Mouse (Mus musculus) CH12.LX (cell line): ENCODE measurements around the gene Fam240a. TPM values are rescaled to one million over a fixed set of nuclear protein-coding genes. Genes with fewer than 3 reads are reported as not detected.

Experiments used
- DNase-seq: peaks from one replicate; pipeline ENCODE4 v3.0.0-alpha.2; 2013; ENCODE audit errors: extremely low read depth
- H3K27ac ChIP-seq: 2 replicates; pipeline ENCODE4 v1.5.1; 2012; ENCODE audit warnings: low read depth, mild to moderate bottlenecking, control low read depth, moderate library complexity; ENCODE audit not compliant: insufficient read depth
- H3K27me3 ChIP-seq: replicated peaks from 2 replicates; pipeline ENCODE3; 2012; ENCODE audit warnings: inconsistent platforms
- H3K36me3 ChIP-seq, 2 experiments: replicated peaks in 1 of 2; 2 replicates each; pipeline versions ENCODE3 to v1.6.1; 2012; ENCODE audit warnings: inconsistent platforms in 1 of 2, low read length in 1 of 2, mild to moderate bottlenecking in 1 of 2, mixed read lengths in 1 of 2, moderate library complexity in 1 of 2; ENCODE audit not compliant: control insufficient read depth in 1 of 2, insufficient read depth in 1 of 2
- H3K4me1 ChIP-seq, 2 experiments: 2 replicates each; pipeline ENCODE4 v1.6.1; 2012; ENCODE audit warnings: inconsistent platforms in 1 of 2, moderate library complexity in 1 of 2; ENCODE audit not compliant: insufficient read depth in 2 of 2, control insufficient read depth in 1 of 2
- H3K4me2 ChIP-seq: 2 replicates; pipeline ENCODE4 v1.6.1; 2012; ENCODE audit warnings: low read depth, mild to moderate bottlenecking, control low read depth; ENCODE audit not compliant: poor library complexity, insufficient read depth, severe bottlenecking
- H3K4me3 ChIP-seq, 3 experiments: fragments of 150-350 bp in 1 of 3; sonication (generic) in 1 of 3; replicated peaks in 1 of 3; 2 replicates each; pipeline versions ENCODE3 to v1.5.1; 2011 to 2012; ENCODE audit warnings: low read depth in 2 of 3, low read length in 2 of 3, mild to moderate bottlenecking in 2 of 3, moderate library complexity in 2 of 3, control low read depth in 1 of 3, improper control_type of control experiment in 1 of 3, inconsistent platforms in 1 of 3, mixed read lengths in 1 of 3; ENCODE audit not compliant: poor library complexity in 1 of 3
- H3K79me2 ChIP-seq: replicated peaks from 2 replicates; pipeline ENCODE4 v1.6.1; 2012; ENCODE audit warnings: mild to moderate bottlenecking, moderate library complexity; ENCODE audit not compliant: control insufficient read depth, poor library complexity, insufficient read depth, severe bottlenecking; ENCODE audit errors: extremely low read depth
- H3K9ac ChIP-seq: 2 replicates; pipeline ENCODE4 v1.6.1; 2012; ENCODE audit warnings: low read depth, mild to moderate bottlenecking, control low read depth, moderate library complexity; ENCODE audit not compliant: insufficient read depth
- H3K9me3 ChIP-seq: replicated peaks from 2 replicates; pipeline ENCODE3; 2012; ENCODE audit warnings: low read length, inconsistent platforms, mixed read lengths
- BHLHE40 ChIP-seq: IDR thresholded peaks from 2 replicates; pipeline ENCODE4 v1.6.1; 2011; ENCODE audit warnings: mild to moderate bottlenecking, low read depth, low read length, improper control_type of control experiment
- CHD2 ChIP-seq: IDR thresholded peaks from 2 replicates; pipeline ENCODE4 v1.6.1; 2011; ENCODE audit warnings: low read length, improper control_type of control experiment
- ELF1 ChIP-seq: IDR thresholded peaks from 2 replicates; pipeline ENCODE4 v1.6.1; 2014; ENCODE audit warnings: low read depth, mild to moderate bottlenecking, inconsistent platforms, low read length, improper control_type of control experiment
- ETS1 ChIP-seq: conservative IDR thresholded peaks from 2 replicates; pipeline ENCODE4 v1.6.1; 2012; ENCODE audit warnings: low read depth, mild to moderate bottlenecking, inconsistent platforms, low read length, improper control_type of control experiment, moderate library complexity
- GABPA ChIP-seq: IDR thresholded peaks from 2 replicates; pipeline ENCODE4 v1.6.1; 2012; ENCODE audit warnings: low read depth, low read length, improper control_type of control experiment, inconsistent platforms; ENCODE audit not compliant: insufficient replicate concordance
- MAFK ChIP-seq: IDR thresholded peaks from 2 replicates; pipeline ENCODE4 v1.6.1; 2011; ENCODE audit warnings: low read length, improper control_type of control experiment; ENCODE audit not compliant: insufficient replicate concordance
- MAX ChIP-seq: IDR thresholded peaks from 2 replicates; pipeline ENCODE4 v1.6.1; 2011; ENCODE audit warnings: low read length, improper control_type of control experiment
- MAZ ChIP-seq: IDR thresholded peaks from 2 replicates; pipeline ENCODE4 v1.6.1; 2012; ENCODE audit warnings: low read depth, mild to moderate bottlenecking, inconsistent platforms, low read length, improper control_type of control experiment, moderate library complexity
- MEF2A ChIP-seq: IDR thresholded peaks from 2 replicates; pipeline ENCODE4 v1.6.1; 2014; ENCODE audit warnings: low read depth, mild to moderate bottlenecking, inconsistent platforms, low read length, improper control_type of control experiment, borderline replicate concordance
- NELFE ChIP-seq: IDR thresholded peaks from 2 replicates; pipeline ENCODE4 v1.6.1; 2011; ENCODE audit warnings: low read depth, low read length, improper control_type of control experiment
- POLR2A ChIP-seq: IDR thresholded peaks from 2 replicates; pipeline ENCODE4 v1.6.1; 2011; ENCODE audit warnings: low read depth, mild to moderate bottlenecking, improper control_type of control experiment, low read length
- SMC3 ChIP-seq: IDR thresholded peaks from 2 replicates; pipeline ENCODE4 v1.6.1; 2011; ENCODE audit warnings: low read depth, low read length, improper control_type of control experiment
- TBP ChIP-seq: conservative IDR thresholded peaks from 2 replicates; pipeline ENCODE4 v1.6.1; 2011; ENCODE audit warnings: low read depth, low read length, improper control_type of control experiment
- UBTF ChIP-seq: IDR thresholded peaks from 2 replicates; pipeline ENCODE4 v1.6.1; 2012; ENCODE audit warnings: low read depth, mild to moderate bottlenecking, inconsistent platforms, low read length, improper control_type of control experiment, moderate library complexity
- USF1 ChIP-seq: IDR thresholded peaks from 2 replicates; pipeline ENCODE4 v1.6.1; 2014; ENCODE audit warnings: low read depth, mild to moderate bottlenecking, inconsistent platforms, low read length, improper control_type of control experiment
- ZKSCAN1 ChIP-seq: IDR thresholded peaks from 2 replicates; pipeline ENCODE4 v1.6.1; 2012; ENCODE audit warnings: low read depth, inconsistent platforms, low read length, improper control_type of control experiment, borderline replicate concordance
- dilution Hi-C: fragments of 300-500 bp; cut with MboI; formaldehyde crosslinking; loops from 2 replicates; pipeline ENCODE4 v1.14.3; 2020; ENCODE audit warnings: low sequenced_read_pairs; ENCODE audit not compliant: extremely low pct_unique_long_range_greater_than_20kb, extremely low pct_ligation_motif_present
- in situ Hi-C: fragments of 300-500 bp; cut with MboI; formaldehyde crosslinking; loops from 3 replicates; pipeline ENCODE4 v1.14.3; 2019; ENCODE audit warnings: low sequenced_read_pairs, low pct_ligation_motif_present, low pct_unique_long_range_greater_than_20kb, mixed read lengths
- polyA plus RNA-seq: library from polyadenylated mRNA; unstranded; fragments of >175 nt; gene quantifications from 2 replicates; pipeline ENCODE4 v1.2.1, GENCODE M21; 2012; ENCODE audit warnings: low read depth; ENCODE audit not compliant: insufficient read length
- total RNA-seq, 2 experiments: library from RNA; depleted of rRNA; stranded (reverse); fragments of 300-350 nt in 1 of 2; fragments of >200 nt in 1 of 2; gene quantifications; 2 replicates each; pipeline ENCODE4 v1.2.3; 2012 to 2014

The Fam240a gene
- total and polyA plus RNA-seq, 3 experiments = not detected

DNA sequence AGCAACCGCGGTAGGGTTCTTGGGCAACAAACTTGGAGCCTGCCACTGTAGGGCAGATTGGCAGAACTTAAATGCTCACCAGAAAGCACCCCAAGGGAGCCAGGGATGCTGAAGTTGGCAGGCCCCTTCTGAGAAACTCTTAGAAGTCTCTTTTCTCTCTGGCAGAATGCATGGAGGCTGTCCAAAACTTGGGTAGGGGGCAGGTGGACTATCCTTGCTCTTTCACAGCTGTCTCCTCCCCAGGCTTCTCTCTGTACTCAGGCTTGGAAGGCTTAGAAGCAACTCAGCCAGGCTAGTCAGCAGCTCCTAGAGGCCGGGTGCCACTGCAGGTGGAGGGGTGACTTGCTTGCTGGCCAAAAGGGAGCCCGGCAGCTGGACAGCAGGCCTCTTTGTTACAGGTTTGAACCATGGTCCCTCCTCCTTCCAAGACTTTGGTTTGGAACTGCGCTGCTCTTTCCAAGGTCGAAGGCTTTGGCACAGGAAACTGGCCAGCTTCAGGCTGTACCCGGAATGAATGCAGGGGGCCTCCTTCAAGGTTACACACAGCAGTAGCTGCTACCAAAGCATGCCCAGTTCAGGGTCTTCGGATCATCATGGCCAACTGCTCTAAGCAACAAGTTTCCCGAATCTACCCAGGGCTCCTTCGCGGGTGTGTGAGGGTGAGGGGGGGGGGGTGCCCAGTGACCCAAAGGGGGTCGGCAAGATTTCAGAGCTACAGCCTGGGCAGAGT lies 37.3 kb downstream of the Fam240a start, which contains the start of gene Als2cl:
Gene Als2cl, plus strand, starts transcription at position 680 of the 730 bp plus-strand sequence.
- no peak for DNase-seq
- in situ Hi-C loops = loop anchor here (5.0 kb wide), 1 partner anchor 152 kb away; no protein-coding TSS in a partner anchor
- Histone ChIP-seq H3K4me1 (no peaks in the 10 kb centered on the region), H3K27ac (no peak within 1 kb of the TSS), H3K4me2 (peak within 1 kb of the TSS; percentile 38; the same call in 1 of the 2 replicates), H3K79me2 (no peaks in the 10 kb centered on the region), H3K36me3 (no peaks in the 10 kb centered on the region), H3K9ac (no peak within 1 kb of the TSS), H3K4me3 (peak within 1 kb of the TSS in 1 of 3 experiments; percentile 29), H3K9me3 (no peaks in the 10 kb centered on the region), H3K27me3 (peaks cover 28% of the 10 kb centered on the region)
- dilution Hi-C loops = no loop called here
- TF ChIP-seq ETS1 (no peak), NELFE (no peak), SMC3 (no peak), POLR2A (no peak), UBTF (no peak), BHLHE40 (no peak), CHD2 (no peak)

DNA sequence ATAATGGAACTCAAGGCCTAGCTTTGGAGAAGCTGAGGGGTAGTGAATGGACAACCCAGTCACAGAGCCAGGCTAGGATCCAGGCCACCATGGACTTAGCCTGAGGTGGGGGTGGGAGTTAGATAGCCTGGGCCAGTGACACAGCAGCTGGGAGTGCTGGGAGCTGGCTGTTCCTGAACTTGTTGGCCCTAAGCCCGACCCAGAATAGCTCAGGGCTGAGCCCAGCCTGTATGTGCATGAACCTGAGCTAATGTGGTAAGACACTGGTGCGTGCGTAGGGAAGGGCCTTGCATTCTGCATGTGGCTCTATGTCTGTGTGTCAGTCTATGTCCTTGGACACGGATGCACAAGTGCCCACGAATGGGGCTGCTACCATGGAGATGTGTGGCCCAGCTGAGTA lies 38.8 kb downstream of the Fam240a start:
- TF ChIP-seq MAZ (no peak), MEF2A (no peak), TBP (no peak), GABPA (no peak), POLR2A (no peak), USF1 (no peak), MAFK (no peak), ETS1 (no peak), MAX (no peak), ELF1 (no peak), ZKSCAN1 (no peak)
- no peaks in the 10 kb centered on the region for H3K79me2 ChIP-seq
- in situ Hi-C loops = loop anchor here (5.0 kb wide), 1 partner anchor 151 kb away; no protein-coding TSS in a partner anchor
- H3K9me3 ChIP-seq = no peaks in the 10 kb centered on the region
- no peak overlapping the region for H3K27ac ChIP-seq
- H3K4me1 ChIP-seq = no peaks in the 10 kb centered on the region
- dilution Hi-C loops = no loop called here
- H3K27me3 ChIP-seq = peaks cover 28% of the 10 kb centered on the region
- H3K4me2 ChIP-seq = no peak overlapping the region
- no peak overlapping the region for H3K4me3 ChIP-seq
- no peak for DNase-seq
- no peaks in the 10 kb centered on the region for H3K36me3 ChIP-seq
- no peak overlapping the region for H3K9ac ChIP-seq
